Mouse (Mus musculus) myocyte (in vitro differentiated cells): ENCODE measurements at regions not wholly inside any gene's neighbourhood (a gene's known extent, or its start where the extent isn't known, plus 50 kb on each side); places are given as distances from the start of the nearest gene placed in this dataset.

Experiments
- CEBPB ChIP-seq: IDR thresholded peaks from 2 replicates; pipeline ENCODE4 v1.6.1; 2011; ENCODE audit warnings: mild to moderate bottlenecking, moderate library complexity; ENCODE audit not compliant: poor library complexity, insufficient read depth, severe bottlenecking
- E2F4 ChIP-seq: IDR thresholded peaks from one replicate; pipeline ENCODE4 v1.6.1; 2011; ENCODE audit warnings: mild to moderate bottlenecking, control low read depth, moderate library complexity; ENCODE audit not compliant: insufficient read depth
- MAX ChIP-seq: IDR thresholded peaks from one replicate; pipeline ENCODE4 v1.6.1; 2011; ENCODE audit warnings: low read depth, mild to moderate bottlenecking, control low read depth
- MYOD1 ChIP-seq, 3 experiments: IDR thresholded peaks; one replicate each; pipeline ENCODE4 v1.6.1; 2011; ENCODE audit warnings: control low read depth in 2 of 3, low read depth in 2 of 3, mild to moderate bottlenecking in 2 of 3, moderate library complexity in 1 of 3; ENCODE audit not compliant: insufficient read length in 2 of 3, control insufficient read depth in 1 of 3
- MYOG ChIP-seq, 3 experiments: IDR thresholded peaks; one replicate each; pipeline ENCODE4 v1.6.1; 2011; ENCODE audit warnings: control low read depth in 2 of 3, low read depth in 2 of 3, mild to moderate bottlenecking in 2 of 3; ENCODE audit not compliant: insufficient read length in 2 of 3, control insufficient read depth in 1 of 3, insufficient read depth in 1 of 3
- POLR2A ChIP-seq: IDR thresholded peaks from one replicate; pipeline ENCODE4 v1.6.1; 2011; ENCODE audit warnings: low read depth, mild to moderate bottlenecking, control low read depth, moderate library complexity; ENCODE audit not compliant: insufficient read length
- POLR2AphosphoS2 ChIP-seq: IDR thresholded peaks from one replicate; pipeline ENCODE4 v1.6.1; 2011; ENCODE audit warnings: low read depth, control low read depth; ENCODE audit not compliant: insufficient read length
- REST ChIP-seq: IDR thresholded peaks from one replicate; pipeline ENCODE4 v1.6.1; 2011; ENCODE audit warnings: mild to moderate bottlenecking, control low read depth, moderate library complexity; ENCODE audit not compliant: insufficient read depth, insufficient read length
- SRF ChIP-seq: IDR thresholded peaks from one replicate; pipeline ENCODE4 v1.6.1; 2011; ENCODE audit warnings: low read depth; ENCODE audit not compliant: control insufficient read depth, insufficient read length
- TCF12 ChIP-seq: IDR thresholded peaks from one replicate; pipeline ENCODE4 v1.6.1; 2011; ENCODE audit warnings: mild to moderate bottlenecking, control low read depth; ENCODE audit not compliant: poor library complexity, insufficient read depth, severe bottlenecking
- USF1 ChIP-seq: IDR thresholded peaks from one replicate; pipeline ENCODE4 v1.6.1; 2011; ENCODE audit warnings: low read depth, mild to moderate bottlenecking, control low read depth, moderate library complexity

- TF ChIP-seq POLR2A = no peak
- TF ChIP-seq POLR2AphosphoS2 = no peak
- no peak for TF ChIP-seq TCF12
- no peak for TF ChIP-seq E2F4
- no peak for TF ChIP-seq MAX
- no peak for TF ChIP-seq REST
- TF ChIP-seq USF1 = no peak
- TF ChIP-seq MYOD1 (IDR thresholded peaks at IDR 0.05; ENCODE audit: control insufficient read depth in 1 of 3, insufficient read length in 2 of 3, low read depth in 2 of 3) = no peak
- no peak for TF ChIP-seq SRF
- TF ChIP-seq MYOG (IDR thresholded peaks at IDR 0.05; ENCODE audit: control insufficient read depth in 1 of 3, insufficient read depth in 1 of 3, insufficient read length in 2 of 3, low read depth in 2 of 3) = no peak
- TF ChIP-seq CEBPB = no peak
These were observed 64.9 kb downstream of the Fam43a start for GRCm38 (mm10) chr16:30664433-30664832.
